In the genomic region with DNA sequence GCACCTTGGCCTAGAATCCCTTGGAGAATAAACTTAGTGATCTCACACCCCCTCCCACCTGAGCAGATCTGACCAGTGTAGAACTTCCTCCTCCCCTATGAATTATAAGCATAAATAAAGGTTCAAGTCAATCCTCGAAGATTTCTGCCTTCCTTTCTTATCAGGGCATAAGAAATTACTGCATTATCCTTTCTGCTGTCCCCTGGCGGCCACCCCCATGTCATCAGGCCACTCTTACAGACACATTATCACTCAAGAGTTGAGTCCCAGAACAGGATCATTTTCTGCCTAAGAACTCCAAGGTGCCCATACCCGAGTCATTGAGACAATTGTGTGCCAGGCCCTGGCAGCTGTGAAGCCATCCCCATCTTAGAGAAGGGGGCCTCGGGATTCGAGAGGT, we compare ENCODE assay signal across 19 mouse cellular contexts. TPM values are rescaled to one million over a fixed set of nuclear protein-coding genes. Genes with fewer than 3 reads are reported as not detected.
DNase-seq lines count a peak whose midpoint lies in the region; ATAC-seq and TF ChIP-seq lines count a peak whose summit lies in the region.
"Had no signal": no experiment of that assay in that cellular context is flagged by ENCODE, and none has a peak within 500 bp of the region (broad histone marks: within the 10 kb centered on the region; RNA-seq: fewer than 3 reads in every experiment).

No protein-coding gene starts in this region.

- H3K27ac ChIP-seq in embryonic facial prominence, embryonic 13.5 days, result no peak overlapping the region
- no peak overlapping the region for H3K27ac ChIP-seq in embryonic facial prominence, embryonic 10.5 days (replicated peaks)
- H3K27ac ChIP-seq in layer of hippocampus, adult 2 months, result no peak overlapping the region
- no peak overlapping the region for H3K27ac ChIP-seq in MEL (ENCODE audit: control insufficient read depth, low read depth, low read length)

- no peaks in the 10 kb centered on the region for H3K36me3 ChIP-seq in embryonic facial prominence, embryonic 13.5 days
- H3K36me3 ChIP-seq in embryonic facial prominence, embryonic 10.5 days (replicated peaks), result no peaks in the 10 kb centered on the region
- peaks cover 0 to 23% of the 10 kb centered on the region in 2 experiments; a peak in 2 of 4 replicates for H3K36me3 ChIP-seq in MEL (ENCODE audit: control insufficient read depth in 1 of 2, insufficient read depth in 2 of 2, low read length in 2 of 2)
- H3K36me3 ChIP-seq: kidney, embryonic 15.5 days; neural tube, embryonic 13.5 days had no signal

- DNase-seq in embryonic facial prominence, embryonic 10.5 days (ENCODE audit: low spot score), result no peak
- DNase-seq in layer of hippocampus, adult 2 months (ENCODE audit: low spot score in 2 of 2), result no peak
- DNase-seq in layer of hippocampus, adult 18-20 months (ENCODE audit: low spot score in 2 of 2), result no peak
- peak; percentile 57 for DNase-seq in MEL (ENCODE audit: low read depth, low spot score)
- DNase-seq in right cerebral cortex, postnatal 36 days (ENCODE audit: low spot score in 2 of 2), result no peak
- no peak for DNase-seq in thymus, postnatal 14 days
- DNase-seq: right cerebral cortex, postnatal 25 days had no signal

- peak; percentile 13; the same call in 1 of the 2 replicates for TF ChIP-seq CTCF in layer of hippocampus, adult 2 months (conservative IDR thresholded peaks at IDR 0.05)
- TF ChIP-seq CTCF in MEL (IDR thresholded peaks at IDR 0.05 in 2 of 3, conservative IDR thresholded peaks at IDR 0.05 in 1 of 3; ENCODE audit: control insufficient read depth in 1 of 3, insufficient read depth in 1 of 3, low read depth in 2 of 3, low read length in 3 of 3, poor library complexity in 1 of 3, severe bottlenecking in 1 of 3), result peak; percentile 46 to 51 (median 50); a peak in 5 of 6 replicates

- H3K9me3 ChIP-seq in embryonic facial prominence, embryonic 13.5 days, result no peaks in the 10 kb centered on the region
- no peaks in the 10 kb centered on the region for H3K9me3 ChIP-seq in embryonic facial prominence, embryonic 10.5 days
- H3K9me3 ChIP-seq in MEL (replicated peaks; ENCODE audit: insufficient read depth, low read length), result no peaks in the 10 kb centered on the region
- H3K9me3 ChIP-seq: kidney, embryonic 15.5 days; neural tube, embryonic 13.5 days had no signal

- H3K9ac ChIP-seq in embryonic facial prominence, embryonic 13.5 days, result no peak overlapping the region
- no peak overlapping the region for H3K9ac ChIP-seq in MEL (ENCODE audit: control insufficient read depth, low read depth, low read length, poor library complexity, severe bottlenecking)

- H3K27me3 ChIP-seq in embryonic facial prominence, embryonic 13.5 days, result peaks cover 55% of the 10 kb centered on the region
- peaks cover 66% of the 10 kb centered on the region for H3K27me3 ChIP-seq in embryonic facial prominence, embryonic 10.5 days (replicated peaks; ENCODE audit: low read depth, poor library complexity, severe bottlenecking)
- H3K27me3 ChIP-seq in MEL (ENCODE audit: control insufficient read depth in 1 of 2, insufficient read depth in 2 of 2, low read length in 2 of 2), result no peaks in the 10 kb centered on the region

- H3K4me1 ChIP-seq in embryonic facial prominence, embryonic 13.5 days, result peaks cover 31% of the 10 kb centered on the region
- H3K4me1 ChIP-seq in embryonic facial prominence, embryonic 10.5 days, result peaks cover 47% of the 10 kb centered on the region
- peaks cover 13 to 31% of the 10 kb centered on the region in 2 experiments for H3K4me1 ChIP-seq in MEL (ENCODE audit: control insufficient read depth in 1 of 2, insufficient read depth in 2 of 2, low read length in 2 of 2)

- 0 out of 2 replicates have a peak overlapping the region, but pooled peaks have one; percentile 99 for H3K4me2 ChIP-seq in embryonic facial prominence, embryonic 13.5 days

- peak; percentile 11 for TF ChIP-seq RAD21 in MEL (IDR thresholded peaks at IDR 0.05; ENCODE audit: low read depth, low read length)

- no peak overlapping the region for H3K4me3 ChIP-seq in embryonic facial prominence, embryonic 13.5 days
- H3K4me3 ChIP-seq in embryonic facial prominence, embryonic 10.5 days, result no peak overlapping the region; the same call in 1 of the 2 replicates
- H3K4me3 ChIP-seq in layer of hippocampus, adult 2 months, result no peak overlapping the region
- no peak overlapping the region for H3K4me3 ChIP-seq in MEL (ENCODE audit: control insufficient read depth in 1 of 2, insufficient read depth in 1 of 2, low read depth in 2 of 2, low read length in 2 of 2)

- TF ChIP-seq POLR2A in MEL (IDR thresholded peaks at IDR 0.05; ENCODE audit: control insufficient read depth in 1 of 2, insufficient read depth in 1 of 2, low read depth in 1 of 2, low read length in 2 of 2, poor library complexity in 1 of 2), result no peak

- ATAC-seq in embryonic facial prominence, embryonic 13.5 days (ENCODE audit: insufficient number of reproducible peaks, insufficient read depth, low FRiP score, low TSS enrichment, low read depth), result no peak
- peak; percentile 22; the same call in 1 of the 2 replicates for ATAC-seq in megakaryocyte-erythroid progenitor cell, adult 5-6 weeks (replicated peaks; ENCODE audit: low FRiP score, low TSS enrichment, poor library complexity, severe bottlenecking)
- ATAC-seq: Patski had no signal

- TF ChIP-seq EP300 in MEL (IDR thresholded peaks at IDR 0.05; ENCODE audit: low read depth in 1 of 2, low read length in 2 of 2), result no peak

- WGBS in embryonic facial prominence, embryonic 13.5 days, result 57% methylated on average over 5 of the region's 5 CpGs
- 60% methylated on average over 5 of the region's 5 CpGs for WGBS in embryonic facial prominence, embryonic 10.5 days

- H3K79me2 ChIP-seq in MEL (ENCODE audit: control insufficient read depth, insufficient read depth, low read length, poor library complexity), result peaks cover 12% of the 10 kb centered on the region

TF ChIP-seq in MEL, 35 proteins besides CTCF, POLR2A, EP300 and RAD21:
- TF ChIP-seq MAZ (IDR thresholded peaks at IDR 0.05; ENCODE audit: low read depth, low read length) (no peak), SMC3 (IDR thresholded peaks at IDR 0.05; ENCODE audit: low read depth, low read length) (peak; percentile 61), ZKSCAN1 (IDR thresholded peaks at IDR 0.05; ENCODE audit: low read depth, low read length) (no peak), TBP (IDR thresholded peaks at IDR 0.05; ENCODE audit: low read depth, low read length) (no peak), ZC3H11A (IDR thresholded peaks at IDR 0.05; ENCODE audit: low read depth, low read length) (peak; percentile 24; the same call in 1 of the 2 replicates)

RNA-seq across cellular contexts. Expression of gene Nol4l, which starts 1.2 kb away (rescaled TPM):
- 12.4 and 16.0 TPM in 2 replicates for polyA plus RNA-seq in embryonic facial prominence, embryonic 13.5 days (2015; fragmentation: Nextera tagmentation; extraction: Ambion mirVana)
- 23.5 and 23.7 TPM in 2 replicates for polyA plus RNA-seq in embryonic facial prominence, embryonic 10.5 days (2016; fragmentation: Nextera tagmentation; extraction: Ambion mirVana)
- total RNA-seq in layer of hippocampus, adult 2 months (2021), result 10 to 100 TPM; 47.6 to 52.1 TPM
- total RNA-seq in layer of hippocampus, adult 18-20 months (2021), result 10 to 100 TPM; 46.5 to 48.1 TPM
- 4.4 and 4.5 TPM in 2 replicates for total RNA-seq in MEL (2012; rRNA removed)
- polyA plus RNA-seq in MEL (2012; ENCODE audit: insufficient read depth in 1 of 2, insufficient read length in 2 of 2, low read depth in 1 of 2, low replicate concordance in 2 of 2, missing spikeins in 1 of 2), result 1 to 10 TPM in 1 of 2 experiments, not detected in 1; 7.1 TPM
- 10.4 and 13.8 TPM in 2 replicates for total RNA-seq in megakaryocyte-erythroid progenitor cell, adult 5-6 weeks (2014; fragmentation: Nextera tagmentation)
- 4.2 and 13.3 TPM in 2 replicates for total RNA-seq in megakaryocyte-erythroid progenitor cell, adult 5-6 weeks (2017)

RNA-seq across cellular contexts. Expression of gene 4930404H24Rik, which starts 38.4 kb away (rescaled TPM):
- not detected in 2 replicates for polyA plus RNA-seq in embryonic facial prominence, embryonic 13.5 days (2015; fragmentation: Nextera tagmentation; extraction: Ambion mirVana)
- not detected in 2 replicates for polyA plus RNA-seq in embryonic facial prominence, embryonic 10.5 days (2016; fragmentation: Nextera tagmentation; extraction: Ambion mirVana)
- total RNA-seq in layer of hippocampus, adult 2 months (2021), result not detected
- total RNA-seq in layer of hippocampus, adult 18-20 months (2021), result not detected
- total RNA-seq in MEL (2012; rRNA removed), result not detected in 2 replicates
- under 1 TPM in 1 of 2 experiments, not detected in 1; 0.24 TPM for polyA plus RNA-seq in MEL (2012; ENCODE audit: insufficient read depth in 1 of 2, insufficient read length in 2 of 2, low read depth in 1 of 2, low replicate concordance in 2 of 2, missing spikeins in 1 of 2)
- total RNA-seq in megakaryocyte-erythroid progenitor cell, adult 5-6 weeks (2014; fragmentation: Nextera tagmentation), result not detected in 2 replicates
- not detected in 2 replicates for total RNA-seq in megakaryocyte-erythroid progenitor cell, adult 5-6 weeks (2017)
- total RNA-seq: adrenal gland, adult 2 months; gastrocnemius, adult 18-20 months; heart, postnatal 10 days; layer of hippocampus, postnatal 25 days had no signal
- polyA plus RNA-seq: adrenal gland, adult 2 months; cortical plate, adult 2 months; kidney, embryonic 15.5 days; lung, embryonic 16.5 days; neural tube, embryonic 13.5 days; Patski; stomach, embryonic 16.5 days had no signal
